Mouse (Mus musculus): ENCODE results near the gene Tiprl.

GRCm38 (mm10) chr1:165215831-165216230, 21.0 kb downstream of the Tiprl start:
- no peak for TF ChIP-seq GATA1 (IDR thresholded peaks at IDR 0.05; ENCODE audit: borderline replicate concordance, low read length)
- no peak for TF ChIP-seq FLI1 (IDR thresholded peaks at IDR 0.05; ENCODE audit: low read length)

Measured in megakaryocyte, embryonic 14.5 days (primary cell).